ENCODE assay signal across 1 mouse cellular context in genomic region chr9:58274101-58274604, GRCm38 (mm10).
TF ChIP-seq lines count a peak whose summit lies in the region.

No protein-coding gene starts in this region.

TF ChIP-seq in myocyte, 11 proteins besides CTCF, POLR2A, EP300 and RAD21 (continued from another document):
- TF ChIP-seq REST (IDR thresholded peaks at IDR 0.05; ENCODE audit: insufficient read depth, insufficient read length) (no peak), E2F4 (IDR thresholded peaks at IDR 0.05; ENCODE audit: insufficient read depth) (no peak), USF1 (IDR thresholded peaks at IDR 0.05; ENCODE audit: low read depth) (no peak), TCF3 (IDR thresholded peaks at IDR 0.05; ENCODE audit: insufficient read length, low read depth) (no peak), SRF (IDR thresholded peaks at IDR 0.05; ENCODE audit: control insufficient read depth, insufficient read length, low read depth) (no peak), MYOG (IDR thresholded peaks at IDR 0.05; ENCODE audit: control insufficient read depth in 1 of 3, insufficient read depth in 1 of 3, insufficient read length in 2 of 3, low read depth in 2 of 3) (no peak), POLR2AphosphoS2 (IDR thresholded peaks at IDR 0.05; ENCODE audit: insufficient read length, low read depth) (no peak), TCF12 (IDR thresholded peaks at IDR 0.05; ENCODE audit: insufficient read depth, poor library complexity, severe bottlenecking) (no peak)
